Comparison of ENCODE assay signal across 9 mouse cellular contexts in genomic region chr3:16930299-16930698, GRCm38 (mm10).
DNase-seq lines count a peak whose midpoint lies in the region; ATAC-seq and TF ChIP-seq lines count a peak whose summit lies in the region.
"Had no signal": no experiment of that assay in that cellular context is flagged by ENCODE, and none has a peak within 500 bp of the region (broad histone marks: within the 10 kb centered on the region; RNA-seq: fewer than 3 reads in every experiment).

No protein-coding gene starts in this region.

- peak; percentile 90 for ATAC-seq in forebrain, postnatal 0 days
- ATAC-seq in erythroid progenitor cell, adult 5-6 weeks (replicated peaks; ENCODE audit: low FRiP score, poor library complexity, severe bottlenecking): no peak
- no peak for ATAC-seq in monocyte, adult 5-6 weeks (replicated peaks; ENCODE audit: insufficient number of reproducible peaks, low FRiP score, low TSS enrichment, poor library complexity, severe bottlenecking)

- intact Hi-C loops in left cerebral cortex, postnatal 4 days (cut with DNase I): loop anchor here (10.0 kb wide), 2 partner anchors 395 to 685 kb away; no protein-coding TSS in a partner anchor

- 10% methylated on average over 3 of the region's 3 CpGs for WGBS in forebrain, postnatal 0 days

- no peak overlapping the region for H3K4me2 ChIP-seq in forebrain, postnatal 0 days (ENCODE audit: low read depth)
- H3K4me2 ChIP-seq: limb, embryonic 12.5 days had no signal

- H3K9me3 ChIP-seq in forebrain, postnatal 0 days (ENCODE audit: low read length): no peaks in the 10 kb centered on the region
- H3K9me3 ChIP-seq: limb, embryonic 12.5 days had no signal

- peak; percentile 8 for DNase-seq in ovary, postnatal 36 days (ENCODE audit: low spot score)
- no peak for DNase-seq in ovary, postnatal 10 days (ENCODE audit: low spot score)
- DNase-seq in forebrain, postnatal 0 days: peak; percentile 79
- DNase-seq in left cerebral cortex, postnatal 4 days: peak; percentile 57
- peak; percentile 29 to 55 for DNase-seq in right cerebral cortex, postnatal 36 days (ENCODE audit: low spot score in 2 of 2)
- DNase-seq in gastrocnemius, postnatal 4 days (ENCODE audit: low spot score in 2 of 2): no peak

- H3K36me3 ChIP-seq in forebrain, postnatal 0 days (ENCODE audit: insufficient read depth): no peaks in the 10 kb centered on the region
- H3K36me3 ChIP-seq: limb, embryonic 12.5 days had no signal

- H3K27ac ChIP-seq in forebrain, postnatal 0 days (ENCODE audit: low read depth, low read length): 0 out of 2 replicates have a peak overlapping the region, but pooled peaks have one; percentile 31
- H3K27ac ChIP-seq: limb, embryonic 12.5 days had no signal

- no peaks in the 10 kb centered on the region for H3K4me1 ChIP-seq in forebrain, postnatal 0 days (ENCODE audit: insufficient read depth)
- H3K4me1 ChIP-seq: limb, embryonic 12.5 days had no signal

- no peak overlapping the region for H3K9ac ChIP-seq in forebrain, postnatal 0 days
- H3K9ac ChIP-seq: limb, embryonic 12.5 days had no signal

- no peak overlapping the region for H3K4me3 ChIP-seq in forebrain, postnatal 0 days (ENCODE audit: low read depth, low read length)
- H3K4me3 ChIP-seq: limb, embryonic 12.5 days had no signal

- TF ChIP-seq CTCF in forebrain, postnatal 0 days (IDR thresholded peaks at IDR 0.05; ENCODE audit: low read depth): peak; percentile 69

- H3K27me3 ChIP-seq in forebrain, postnatal 0 days (ENCODE audit: insufficient read depth, low read length): no peaks in the 10 kb centered on the region
- H3K27me3 ChIP-seq: limb, embryonic 12.5 days had no signal

Comparison
In these comparisons a context has a peak if more than half of its experiments do, and no peak if none do; other contexts are left out.
1. DNase-seq: peak in ovary, postnatal 36 days (single experiment), forebrain, postnatal 0 days (single experiment), left cerebral cortex, postnatal 4 days (single experiment) and right cerebral cortex, postnatal 36 days (2 of 2); none in ovary, postnatal 10 days (single experiment) and gastrocnemius, postnatal 4 days (0 of 2).